Mouse (Mus musculus): ENCODE measurements at regions not wholly inside any gene's neighbourhood (a gene's known extent, or its start where the extent isn't known, plus 50 kb on each side); places are given as distances from the start of the nearest gene placed in this dataset.

DNA sequence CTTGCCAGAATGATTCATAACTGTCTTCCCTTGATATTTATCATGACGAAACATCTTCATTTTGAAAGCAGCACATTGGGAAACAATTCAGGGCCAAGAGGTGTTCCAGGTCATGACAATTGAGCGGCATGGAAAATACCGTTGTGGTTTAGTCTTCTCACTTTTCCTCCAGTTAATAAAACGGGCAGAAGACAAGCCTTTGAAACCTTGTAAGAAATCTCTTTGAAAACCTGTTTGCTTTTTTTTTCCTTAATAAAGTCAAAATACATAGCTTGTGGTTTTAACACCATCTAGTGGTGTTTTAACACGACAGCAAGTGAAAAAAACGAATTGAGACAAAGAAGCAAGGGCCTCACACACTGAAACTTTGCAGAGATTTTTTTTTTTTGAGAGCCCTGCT lies 1389.0 kb upstream of the Acvr2a start:
- DNase-seq: no peak

DNA sequence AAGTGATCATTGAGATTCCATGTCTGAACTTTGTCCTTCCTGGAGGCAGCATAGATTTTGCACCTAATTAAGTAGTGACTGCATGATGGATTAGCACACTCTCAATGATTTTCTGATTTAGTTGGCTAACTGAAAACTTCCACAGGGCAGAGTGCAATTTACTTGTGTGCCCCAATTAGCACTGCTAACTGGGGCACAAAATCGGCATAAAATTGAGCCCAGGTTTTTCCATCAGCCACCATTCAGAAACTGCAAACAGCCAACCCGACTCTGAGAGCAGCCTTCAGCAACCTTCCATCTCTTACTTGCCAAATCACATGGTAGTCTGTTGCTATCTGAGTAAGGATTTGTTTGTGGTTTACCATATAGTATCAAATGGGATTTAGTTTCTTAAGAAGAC lies 1384.1 kb upstream of the Acvr2a start:
- no peak for DNase-seq

- no peak for DNase-seq
Measured at GRCm38 (mm10) chr2:47466043-47466442, 1347.9 kb upstream of the Acvr2a start.

DNA sequence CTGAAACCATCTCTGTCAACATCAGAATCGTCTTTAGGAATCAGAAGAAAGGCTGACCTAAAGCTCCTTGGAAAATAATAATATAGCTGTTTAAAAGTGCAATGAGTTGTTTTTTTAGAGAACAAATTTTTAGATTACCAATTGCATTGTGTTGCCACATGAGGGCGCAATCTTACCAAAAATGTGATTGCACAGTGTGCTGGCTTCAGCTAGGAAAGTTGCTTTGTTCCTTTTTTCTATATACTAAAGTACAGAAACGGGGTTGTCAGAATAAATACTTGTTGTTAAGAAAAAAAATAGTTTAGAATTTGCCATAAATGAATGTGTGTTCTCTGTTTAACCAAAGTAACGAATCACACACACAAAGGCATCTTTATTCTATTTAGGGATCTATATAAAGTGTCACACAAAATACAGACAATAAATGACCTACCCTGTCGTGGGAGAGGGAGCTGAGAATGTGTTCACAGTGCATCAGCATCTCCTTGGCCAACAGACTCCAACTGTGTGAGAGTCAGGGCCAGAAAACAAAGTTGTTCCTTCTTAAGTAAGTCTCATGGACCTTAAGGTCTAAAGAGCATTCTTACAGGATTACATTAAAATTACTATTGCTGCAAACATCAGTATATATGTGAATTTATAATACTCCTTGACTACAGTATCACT lies 1321.9 kb upstream of the Acvr2a start:
- DNase-seq: peak in 1 of 2 experiments; percentile 4

All from kidney, adult 8-10 months (tissue).